Mouse (Mus musculus): ENCODE data around the gene Hes7. TPM values are rescaled to one million over a fixed set of nuclear protein-coding genes. Genes with fewer than 3 reads are reported as not detected.
A peak's percentile ranks its signal among the peaks of the same experiment; 100 is the strongest.

The Hes7 gene
- polyA plus RNA-seq, 1 experiment from 2014 or later: 0.61 TPM

GRCm38 (mm10) chr11:69116843-69117242 is 3.4 kb upstream of the Hes7 start:
- peaks cover 60% of the 10 kb centered on the region for H3K27me3 ChIP-seq
- peaks cover 48% of the 10 kb centered on the region for H3K4me1 ChIP-seq (replicated peaks)
- peak overlapping the region; percentile 84 for H3K4me3 ChIP-seq
- 49% methylated on average over 5 of the region's 5 CpGs for WGBS
- H3K9me3 ChIP-seq: no peaks in the 10 kb centered on the region
- no peak for ATAC-seq (ENCODE audit: low read depth)
- H3K9ac ChIP-seq: 0 out of 2 replicates have a peak overlapping the region, but pooled peaks have one; percentile 82
- no peak overlapping the region for H3K27ac ChIP-seq (replicated peaks)
- peak overlapping the region; percentile 98 for H3K4me2 ChIP-seq
- H3K36me3 ChIP-seq: no peaks in the 10 kb centered on the region

DNA sequence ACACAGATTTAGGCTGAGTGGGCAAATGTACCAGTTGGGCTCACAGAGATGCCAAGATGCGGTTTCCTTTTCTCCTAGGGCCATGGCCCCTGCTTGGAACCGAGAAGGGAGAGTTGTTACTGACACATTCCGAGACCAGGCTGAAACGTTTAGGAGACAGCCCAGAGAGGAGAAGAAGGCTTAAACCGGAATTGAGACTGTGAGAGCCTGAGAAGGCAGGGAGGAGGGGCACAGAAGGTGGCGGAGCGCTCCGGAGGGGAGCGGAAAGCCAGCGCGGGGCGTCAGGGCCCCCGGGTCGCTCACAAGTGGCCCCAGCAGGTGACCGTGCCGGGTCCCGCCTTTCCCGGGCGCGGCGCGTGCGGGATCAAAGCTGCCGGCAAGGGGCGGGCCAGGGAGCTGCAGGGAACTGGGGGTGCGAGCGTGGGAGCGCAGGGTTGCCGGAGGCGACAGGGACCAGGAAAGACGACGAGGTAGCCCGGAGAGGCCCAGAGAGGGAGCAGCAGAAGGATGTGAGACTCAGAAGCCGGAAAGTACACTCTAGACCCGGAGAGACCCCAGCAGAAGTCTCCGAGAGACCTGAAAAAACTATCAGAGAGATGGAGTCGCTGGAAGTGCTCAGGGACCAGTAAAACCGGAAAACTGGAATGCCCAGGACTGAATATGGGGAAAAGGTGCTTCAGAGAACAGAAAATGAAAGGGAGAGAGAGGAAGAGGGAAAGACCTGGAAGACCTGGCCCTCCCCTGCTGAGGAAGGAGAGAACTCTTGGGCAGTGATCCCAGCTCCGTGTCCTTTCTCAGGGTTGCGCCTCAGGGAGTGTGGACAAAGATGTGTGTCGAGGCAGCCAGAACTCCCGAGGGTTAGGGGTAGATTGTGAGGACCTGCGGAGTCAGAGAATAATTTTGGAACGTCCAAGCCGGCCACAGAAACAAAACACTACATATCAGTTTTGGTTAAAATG is 2.2 kb upstream of the Hes7 start:
- Histone ChIP-seq H3K36me3 (no peaks in the 10 kb centered on the region), H3K27ac (replicated peaks) (peak overlapping the region; percentile 72), H3K9me3 (no peaks in the 10 kb centered on the region), H3K27me3 (peaks cover 57% of the 10 kb centered on the region), H3K4me2 (peak overlapping the region; percentile 98), H3K9ac (peak overlapping the region; percentile 82), H3K4me3 (peak overlapping the region; percentile 84), H3K4me1 (replicated peaks) (peaks cover 44% of the 10 kb centered on the region)
- WGBS: under 1% methylated on average over 45 of the region's 45 CpGs
- ATAC-seq (ENCODE audit: low read depth): 0 out of 2 replicates have a peak, but pooled peaks have one; percentile 11

- Histone ChIP-seq H3K4me3 (peak overlapping the region; percentile 84), H3K4me1 (replicated peaks) (peaks cover 44% of the 10 kb centered on the region), H3K9ac (peak overlapping the region; percentile 22; the same call in 1 of the 2 replicates), H3K27me3 (peaks cover 50% of the 10 kb centered on the region), H3K36me3 (no peaks in the 10 kb centered on the region), H3K9me3 (no peaks in the 10 kb centered on the region), H3K4me2 (peak overlapping the region; percentile 98), H3K27ac (replicated peaks) (no peak overlapping the region)
- ATAC-seq (ENCODE audit: low read depth): no peak
- 0% methylated on average over 15 of the region's 15 CpGs for WGBS
Measured at GRCm38 (mm10) chr11:69118765-69119164, 1.4 kb upstream of the Hes7 start.

GRCm38 (mm10) chr11:69119446-69120155 is 603 bp upstream of the Hes7 start:
- peak overlapping the region; percentile 84 for H3K4me3 ChIP-seq
- WGBS: 20% methylated on average over 14 of the region's 14 CpGs
- H3K27ac ChIP-seq (replicated peaks): no peak overlapping the region
- H3K9ac ChIP-seq: 0 out of 2 replicates have a peak overlapping the region, but pooled peaks have one; percentile 22
- H3K36me3 ChIP-seq: no peaks in the 10 kb centered on the region
- no peak for ATAC-seq (ENCODE audit: low read depth)
- peaks cover 44% of the 10 kb centered on the region for H3K4me1 ChIP-seq (replicated peaks)
- H3K27me3 ChIP-seq: peaks cover 44% of the 10 kb centered on the region
- H3K9me3 ChIP-seq: no peaks in the 10 kb centered on the region
- H3K4me2 ChIP-seq: peak overlapping the region; percentile 98

- H3K4me1 ChIP-seq (replicated peaks): peaks cover 53% of the 10 kb centered on the region
Measured at GRCm38 (mm10) chr11:69121001-69121740, 967 bp downstream of the Hes7 start.

GRCm38 (mm10) chr11:69121741-69122335 is 1.6 kb downstream of the Hes7 start:
- Histone ChIP-seq H3K27ac (replicated peaks) (peak overlapping the region; percentile 72), H3K4me1 (replicated peaks) (peaks cover 57% of the 10 kb centered on the region), H3K36me3 (no peaks in the 10 kb centered on the region), H3K9me3 (no peaks in the 10 kb centered on the region), H3K27me3 (peaks cover 25% of the 10 kb centered on the region), H3K4me2 (peak overlapping the region; percentile 98), H3K9ac (peak overlapping the region; percentile 80), H3K4me3 (peak overlapping the region; percentile 84)
- WGBS: 1% methylated on average over 31 of the region's 32 CpGs
- ATAC-seq (ENCODE audit: low read depth): no peak

More at GRCm38 (mm10) chr11:69121001-69121740, 967 bp downstream of the Hes7 start:
- no peaks in the 10 kb centered on the region for H3K36me3 ChIP-seq
- no peak for ATAC-seq (ENCODE audit: low read depth)
- H3K4me3 ChIP-seq: peak overlapping the region; percentile 84
- under 1% methylated on average over 33 of the region's 33 CpGs for WGBS
- H3K4me2 ChIP-seq: peak overlapping the region; percentile 98
- peaks cover 29% of the 10 kb centered on the region for H3K27me3 ChIP-seq
- H3K27ac ChIP-seq (replicated peaks): no peak overlapping the region
- peak overlapping the region; percentile 80 for H3K9ac ChIP-seq
- no peaks in the 10 kb centered on the region for H3K9me3 ChIP-seq

GRCm38 (mm10) chr11:69122336-69122951 is 2.2 kb downstream of the Hes7 start, which contains the start of gene 9130213A22Rik:
Gene 9130213A22Rik (minus strand): TSS chr11:69122589.
- peak within 1 kb of the TSS; percentile 84 for H3K4me3 ChIP-seq
- no peaks in the 10 kb centered on the region for H3K9me3 ChIP-seq
- WGBS: under 1% methylated on average over 64 of the region's 66 CpGs
- peak within 1 kb of the TSS; percentile 80 for H3K9ac ChIP-seq
- ATAC-seq (ENCODE audit: low read depth): peak; percentile 68
- H3K4me2 ChIP-seq: peak within 1 kb of the TSS; percentile 98
- H3K27me3 ChIP-seq: peaks cover 30% of the 10 kb centered on the region
- H3K27ac ChIP-seq (replicated peaks): peak within 1 kb of the TSS; percentile 72
- peaks cover 51% of the 10 kb centered on the region for H3K4me1 ChIP-seq (replicated peaks)
- H3K36me3 ChIP-seq: no peaks in the 10 kb centered on the region

DNA sequence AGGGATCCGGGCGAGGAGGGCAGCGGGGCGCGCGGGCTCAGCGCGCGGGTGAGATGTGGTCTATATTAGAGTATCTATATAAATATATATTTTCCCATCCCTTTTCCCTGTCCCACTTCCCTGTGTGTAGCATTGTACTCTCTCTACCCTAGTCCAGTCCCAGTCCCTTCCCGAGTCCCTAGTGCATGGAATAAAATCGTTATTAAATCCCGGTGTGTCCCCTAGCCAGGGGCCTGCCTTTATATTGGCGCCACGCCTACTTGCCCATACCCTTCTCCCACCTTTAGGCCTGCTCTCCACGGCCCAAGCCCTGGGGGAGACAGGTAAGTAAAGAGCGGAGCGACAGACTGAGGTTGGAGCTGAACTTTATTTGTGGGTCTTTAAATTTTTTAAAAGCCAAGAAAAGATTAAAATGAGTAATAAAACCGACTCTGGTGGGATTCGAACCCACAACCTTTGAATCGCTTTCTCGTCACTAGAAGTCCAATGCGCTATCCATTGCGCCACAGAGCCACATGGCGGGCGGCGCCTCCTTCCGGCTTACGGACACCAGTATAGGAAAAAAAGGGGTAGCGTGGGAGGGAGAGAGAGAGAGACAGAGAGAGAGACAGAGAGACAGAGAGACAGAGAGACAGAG is 3.0 kb downstream of the Hes7 start:
- under 1% methylated on average over 29 of the region's 29 CpGs for WGBS
- H3K9me3 ChIP-seq: no peaks in the 10 kb centered on the region
- peak overlapping the region; percentile 80 for H3K9ac ChIP-seq
- H3K4me1 ChIP-seq (replicated peaks): peaks cover 47% of the 10 kb centered on the region
- H3K36me3 ChIP-seq: no peaks in the 10 kb centered on the region
- peaks cover 34% of the 10 kb centered on the region for H3K27me3 ChIP-seq
- peak; percentile 4; the same call in 1 of the 2 replicates for ATAC-seq (ENCODE audit: low read depth)
- peak overlapping the region; percentile 98 for H3K4me2 ChIP-seq
- H3K27ac ChIP-seq (replicated peaks): peak overlapping the region; percentile 72
- peak overlapping the region; percentile 84 for H3K4me3 ChIP-seq

DNA sequence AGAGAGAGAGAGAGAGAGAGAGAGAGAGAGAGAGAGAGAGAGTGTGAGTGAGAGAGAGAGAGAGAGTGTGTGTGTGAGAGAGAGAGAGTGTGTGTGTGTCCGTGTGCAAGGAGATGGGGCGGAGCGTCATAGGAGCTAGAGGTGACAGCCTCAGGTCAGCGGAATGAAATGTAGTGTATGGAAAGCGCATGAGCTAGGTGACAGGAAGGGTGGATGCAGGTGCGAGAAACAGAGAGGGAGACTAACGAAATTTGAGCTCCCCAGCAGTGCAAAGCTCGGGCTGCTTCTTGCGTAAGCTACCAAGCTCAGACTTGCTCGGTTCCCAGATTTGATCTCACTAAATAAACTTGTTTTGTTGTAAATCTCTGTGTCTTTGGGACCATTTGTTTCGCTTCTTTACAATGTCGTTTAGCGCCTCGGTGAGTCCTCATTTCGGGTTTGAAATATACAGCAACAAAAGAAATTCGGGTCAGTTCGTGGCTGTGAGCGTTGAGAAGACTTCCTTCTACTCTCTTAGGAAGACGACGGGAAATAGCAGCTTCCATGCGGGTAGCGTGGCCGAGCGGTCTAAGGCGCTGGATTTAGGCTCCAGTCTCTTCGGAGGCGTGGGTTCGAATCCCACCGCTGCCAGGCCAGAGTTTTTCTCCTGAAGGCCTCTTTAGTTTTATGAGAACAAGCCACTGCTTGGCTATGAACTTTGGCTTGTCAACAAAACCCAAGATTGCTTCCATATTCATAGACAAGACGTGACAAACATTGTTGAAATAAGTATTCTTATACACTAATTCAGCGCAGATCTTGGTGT is 3.7 kb downstream of the Hes7 start:
- peaks cover 34% of the 10 kb centered on the region for H3K27me3 ChIP-seq
- H3K9me3 ChIP-seq: no peaks in the 10 kb centered on the region
- H3K9ac ChIP-seq: peak overlapping the region; percentile 80
- H3K4me1 ChIP-seq (replicated peaks): peaks cover 46% of the 10 kb centered on the region
- H3K4me3 ChIP-seq: peak overlapping the region; percentile 84
- H3K27ac ChIP-seq (replicated peaks): peak overlapping the region; percentile 79
- ATAC-seq (ENCODE audit: low read depth): peak; percentile 58
- WGBS: under 1% methylated on average over 31 of the region's 31 CpGs
- H3K4me2 ChIP-seq: peak overlapping the region; percentile 98
- no peaks in the 10 kb centered on the region for H3K36me3 ChIP-seq

- peak overlapping the region; percentile 98 for H3K4me2 ChIP-seq
Measured at GRCm38 (mm10) chr11:69124498-69124847, 4.3 kb downstream of the Hes7 start.

More at GRCm38 (mm10) chr11:69124498-69124847, 4.3 kb downstream of the Hes7 start:
- peaks cover 40% of the 10 kb centered on the region for H3K4me1 ChIP-seq (replicated peaks)
- ATAC-seq (ENCODE audit: low read depth): peak; percentile 57
- peak overlapping the region; percentile 84; the same call in 1 of the 2 replicates for H3K4me3 ChIP-seq
- H3K27me3 ChIP-seq: peaks cover 30% of the 10 kb centered on the region
- 0% methylated on average over 3 of the region's 3 CpGs for WGBS
- no peaks in the 10 kb centered on the region for H3K36me3 ChIP-seq
- H3K9me3 ChIP-seq: no peaks in the 10 kb centered on the region
- no peak overlapping the region for H3K9ac ChIP-seq
- H3K27ac ChIP-seq (replicated peaks): no peak overlapping the region

Measured in neural tube, embryonic 13.5 days (tissue).